Mouse (Mus musculus) gonadal fat pad, adult 2 months (tissue): Measurements from ENCODE around the gene Fam228b. TPM values are rescaled to one million over a fixed set of nuclear protein-coding genes. Genes with fewer than 3 reads are reported as not detected.
"Not testable (repeated sequence)": the region's sequence is repeated elsewhere in the genome, so short reads cannot be mapped to it uniquely, and the experiment has no call there.

Experiments used
- DNase-seq: peaks from one replicate; pipeline ENCODE4 v3.0.0-alpha.2; 2012; ENCODE audit warnings: low read depth
- polyA plus RNA-seq: library from polyadenylated mRNA; depleted of rRNA; stranded (reverse); fragments of >200 nt; gene quantifications from 2 replicates; pipeline ENCODE4 v1.2.3, GENCODE M21; 2012

Fam228b gene
- polyA plus RNA-seq, 1 experiment, result 1.4 TPM

- no peak for DNase-seq
Observed at GRCm38 (mm10) chr12:4742183-4742582, 26.9 kb downstream of the Fam228b start.

- DNase-seq, result peak; percentile 2
Observed at GRCm38 (mm10) chr12:4740823-4741222, 28.2 kb downstream of the Fam228b start.

- no peak for DNase-seq
Observed at GRCm38 (mm10) chr12:4738031-4738576, 31.0 kb downstream of the Fam228b start, which contains the start of gene Fam228a. Gene Fam228a (minus strand): TSS chr12:4738430.

GRCm38 (mm10) chr12:4732332-4732731 is 36.7 kb downstream of the Fam228b start:
- DNase-seq, result no peak

- DNase-seq, result no peak
Observed at GRCm38 (mm10) chr12:4731629-4732028, 37.4 kb downstream of the Fam228b start.

GRCm38 (mm10) chr12:4729165-4729564 is 39.9 kb downstream of the Fam228b start:
- no peak for DNase-seq

GRCm38 (mm10) chr12:4719762-4720754 is 49.0 kb downstream of the Fam228b start:
- DNase-seq, result no peak

- no peak for DNase-seq
Observed at GRCm38 (mm10) chr12:4719066-4719761, 49.9 kb downstream of the Fam228b start.

- no peak for DNase-seq
Observed at GRCm38 (mm10) chr12:4717417-4717816, 51.6 kb downstream of the Fam228b start.

GRCm38 (mm10) chr12:4715606-4716005 is 53.5 kb downstream of the Fam228b start:
- no peak for DNase-seq

GRCm38 (mm10) chr12:4713361-4713760 is 55.7 kb downstream of the Fam228b start:
- DNase-seq, result no peak

- DNase-seq, result no peak
Observed at GRCm38 (mm10) chr12:4709926-4710325, 59.1 kb downstream of the Fam228b start.

GRCm38 (mm10) chr12:4708881-4709604 is 60.0 kb downstream of the Fam228b start:
- no peak for DNase-seq

- no peak for DNase-seq
Observed at GRCm38 (mm10) chr12:4708296-4708695, 60.8 kb downstream of the Fam228b start.

- DNase-seq, result no peak
Observed at GRCm38 (mm10) chr12:4707488-4708017, 61.5 kb downstream of the Fam228b start.

- DNase-seq, result no peak
Observed at GRCm38 (mm10) chr12:4706901-4707300, 62.2 kb downstream of the Fam228b start.

- no peak for DNase-seq
Observed at GRCm38 (mm10) chr12:4706175-4706574, 62.9 kb downstream of the Fam228b start.

GRCm38 (mm10) chr12:4705626-4706025 is 63.4 kb downstream of the Fam228b start:
- DNase-seq, result not testable (repeated sequence)

GRCm38 (mm10) chr12:4694534-4694933 is 74.5 kb downstream of the Fam228b start:
- DNase-seq, result no peak

- no peak for DNase-seq
Observed at GRCm38 (mm10) chr12:4691193-4691592, 77.9 kb downstream of the Fam228b start.
